Mouse (Mus musculus): Measurements from ENCODE around the gene Narfl. TPM values are rescaled to one million over a fixed set of nuclear protein-coding genes. Genes with fewer than 3 reads are reported as not detected.
A peak's percentile ranks its signal among the peaks of the same experiment; 100 is the strongest.

The Narfl gene
- polyA plus RNA-seq, 1 experiment from 2014 or later: 23.8 TPM

GRCm38 (mm10) chr17:25813471-25813870 is 39.9 kb downstream of the Narfl start:
- H3K27me3 ChIP-seq (replicated peaks; ENCODE audit: insufficient read depth, low read length): peaks cover 30% of the 10 kb centered on the region
- 5% methylated on average over 20 of the region's 20 CpGs for WGBS
- H3K4me2 ChIP-seq (replicated peaks; ENCODE audit: low read depth, low read length): no peak overlapping the region

GRCm38 (mm10) chr17:25817662-25818061 is 44.1 kb downstream of the Narfl start:
- no peak for TF ChIP-seq EP300 (IDR thresholded peaks at IDR 0.05)
- no peak for TF ChIP-seq CTCF (IDR thresholded peaks at IDR 0.05)

More at GRCm38 (mm10) chr17:25813471-25813870, 39.9 kb downstream of the Narfl start:
- H3K9me3 ChIP-seq (ENCODE audit: low read length): no peaks in the 10 kb centered on the region
- TF ChIP-seq EP300 (IDR thresholded peaks at IDR 0.05): no peak
- TF ChIP-seq CTCF (IDR thresholded peaks at IDR 0.05): peak; percentile 80
- no peak overlapping the region for H3K27ac ChIP-seq (ENCODE audit: low read length)
- H3K4me1 ChIP-seq (ENCODE audit: insufficient read depth, low read depth, low read length): 0 out of 2 replicates have a peak, but pooled peaks cover 6% of the 10 kb centered on the region
- H3K36me3 ChIP-seq (ENCODE audit: insufficient read depth, low read length): no peaks in the 10 kb centered on the region
- DNase-seq (ENCODE audit: low spot score): peak; percentile 90
- H3K9ac ChIP-seq (replicated peaks; ENCODE audit: low read depth): no peak overlapping the region
- H3K4me3 ChIP-seq (ENCODE audit: low read depth, low read length): no peak overlapping the region
- peak; percentile 77 for ATAC-seq

GRCm38 (mm10) chr17:25818851-25819780 is 45.5 kb downstream of the Narfl start:
- Histone ChIP-seq H3K27ac (ENCODE audit: low read length) (no peak overlapping the region), H3K4me3 (ENCODE audit: low read depth, low read length) (no peak overlapping the region), H3K4me2 (replicated peaks; ENCODE audit: low read depth, low read length) (no peak overlapping the region), H3K9ac (replicated peaks; ENCODE audit: low read depth) (no peak overlapping the region), H3K36me3 (ENCODE audit: insufficient read depth, low read length) (no peaks in the 10 kb centered on the region), H3K9me3 (ENCODE audit: low read length) (no peaks in the 10 kb centered on the region), H3K4me1 (ENCODE audit: insufficient read depth, low read depth, low read length) (peaks cover 5% of the 10 kb centered on the region; the same call in 1 of the 2 replicates), H3K27me3 (replicated peaks; ENCODE audit: insufficient read depth, low read length) (peaks cover 12% of the 10 kb centered on the region; the same call in 1 of the 2 replicates)
- TF ChIP-seq EP300 (IDR thresholded peaks at IDR 0.05): no peak
- no peak for TF ChIP-seq CTCF (IDR thresholded peaks at IDR 0.05)
- DNase-seq (ENCODE audit: low spot score) (peak; percentile 37), ATAC-seq (peak; percentile 33; the same call in 1 of the 2 replicates)
- WGBS: 6% methylated on average over 46 of the region's 46 CpGs

More at GRCm38 (mm10) chr17:25817662-25818061, 44.1 kb downstream of the Narfl start:
- no peak for DNase-seq (ENCODE audit: low spot score)
- H3K9ac ChIP-seq (replicated peaks; ENCODE audit: low read depth): no peak overlapping the region
- H3K4me3 ChIP-seq (ENCODE audit: low read depth, low read length): no peak overlapping the region
- H3K9me3 ChIP-seq (ENCODE audit: low read length): no peaks in the 10 kb centered on the region
- H3K27ac ChIP-seq (ENCODE audit: low read length): no peak overlapping the region
- H3K36me3 ChIP-seq (ENCODE audit: insufficient read depth, low read length): no peaks in the 10 kb centered on the region
- H3K4me2 ChIP-seq (replicated peaks; ENCODE audit: low read depth, low read length): no peak overlapping the region
- peaks cover 12% of the 10 kb centered on the region; the same call in 1 of the 2 replicates for H3K27me3 ChIP-seq (replicated peaks; ENCODE audit: insufficient read depth, low read length)
- ATAC-seq: no peak
- 0 out of 2 replicates have a peak, but pooled peaks cover 2% of the 10 kb centered on the region for H3K4me1 ChIP-seq (ENCODE audit: insufficient read depth, low read depth, low read length)
- 77% methylated on average over 11 of the region's 11 CpGs for WGBS

GRCm38 (mm10) chr17:25823452-25823851 is 49.9 kb downstream of the Narfl start, which contains the start of gene Wdr24:
Wdr24 (plus strand) TSS chr17:25823627.
- Histone ChIP-seq H3K4me1 (ENCODE audit: insufficient read depth, low read depth, low read length) (peaks cover 15% of the 10 kb centered on the region; the same call in 1 of the 2 replicates), H3K27ac (ENCODE audit: low read length) (0 out of 2 replicates have a peak within 1 kb of the TSS, but pooled peaks have one; percentile 20), H3K36me3 (ENCODE audit: insufficient read depth, low read length) (0 out of 2 replicates have a peak, but pooled peaks cover 6% of the 10 kb centered on the region), H3K9me3 (ENCODE audit: low read length) (no peaks in the 10 kb centered on the region), H3K27me3 (replicated peaks; ENCODE audit: insufficient read depth, low read length) (peaks cover 7% of the 10 kb centered on the region; the same call in 1 of the 2 replicates), H3K4me2 (replicated peaks; ENCODE audit: low read depth, low read length) (peak within 1 kb of the TSS; percentile 81), H3K4me3 (ENCODE audit: low read depth, low read length) (peak within 1 kb of the TSS; percentile 49), H3K9ac (replicated peaks; ENCODE audit: low read depth) (peak within 1 kb of the TSS; percentile 56)
- TF ChIP-seq EP300 (IDR thresholded peaks at IDR 0.05): no peak
- no peak for TF ChIP-seq CTCF (IDR thresholded peaks at IDR 0.05)
- ATAC-seq: peak; percentile 82
- DNase-seq (ENCODE audit: low spot score): peak; percentile 92
- WGBS: under 1% methylated on average over 18 of the region's 18 CpGs

GRCm38 (mm10) chr17:25824362-25825142 is 51.0 kb downstream of the Narfl start:
- no peak for ATAC-seq
- H3K4me1 ChIP-seq (ENCODE audit: insufficient read depth, low read depth, low read length): peaks cover 19% of the 10 kb centered on the region; the same call in 1 of the 2 replicates
- H3K4me2 ChIP-seq (replicated peaks; ENCODE audit: low read depth, low read length): peak overlapping the region; percentile 81
- peaks cover 5% of the 10 kb centered on the region; the same call in 1 of the 2 replicates for H3K27me3 ChIP-seq (replicated peaks; ENCODE audit: insufficient read depth, low read length)
- no peak overlapping the region for H3K27ac ChIP-seq (ENCODE audit: low read length)
- H3K9me3 ChIP-seq (ENCODE audit: low read length): no peaks in the 10 kb centered on the region
- no peak overlapping the region; the same call in 1 of the 2 replicates for H3K4me3 ChIP-seq (ENCODE audit: low read depth, low read length)
- 0 out of 2 replicates have a peak, but pooled peaks cover 6% of the 10 kb centered on the region for H3K36me3 ChIP-seq (ENCODE audit: insufficient read depth, low read length)
- WGBS: 65% methylated on average over 17 of the region's 17 CpGs
- H3K9ac ChIP-seq (replicated peaks; ENCODE audit: low read depth): 0 out of 2 replicates have a peak overlapping the region, but pooled peaks have one; percentile 56
- DNase-seq (ENCODE audit: low spot score): no peak
- TF ChIP-seq EP300 (IDR thresholded peaks at IDR 0.05) (no peak), CTCF (IDR thresholded peaks at IDR 0.05) (no peak)
